Mouse (Mus musculus): ENCODE measurements at regions not wholly inside any gene's neighbourhood (a gene's known extent, or its start where the extent isn't known, plus 50 kb on each side); places are given as distances from the start of the nearest gene placed in this dataset.

DNA sequence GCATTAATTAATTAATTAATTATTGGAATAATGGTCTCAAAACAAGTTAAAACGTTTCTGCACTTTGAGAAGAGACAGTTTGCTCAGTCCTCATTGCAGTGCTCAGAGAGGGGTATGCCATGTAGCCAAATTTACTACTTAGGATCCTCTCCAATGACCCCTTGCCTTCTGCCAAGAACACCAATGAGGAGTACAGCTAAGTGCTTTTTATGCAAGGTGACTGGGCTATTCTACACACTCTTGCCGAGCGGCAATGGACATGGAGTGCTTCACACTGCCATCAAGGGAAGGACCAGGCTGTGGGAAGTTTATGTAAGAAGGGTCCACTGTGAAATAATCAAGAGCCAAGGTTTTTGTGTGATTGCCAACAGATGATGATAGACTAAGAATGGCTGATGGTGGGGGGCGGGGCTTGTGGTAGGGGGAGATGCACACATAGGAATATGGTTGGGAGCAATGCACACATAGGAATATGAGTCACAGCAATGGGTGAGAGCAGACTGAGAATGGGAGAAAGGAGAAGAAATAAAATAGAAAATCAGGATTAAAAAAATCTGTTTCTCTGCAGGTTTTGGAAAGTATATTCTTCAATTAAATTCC lies 70.9 kb upstream of the Adgrl4 start:
- DNase-seq = no peak

DNA sequence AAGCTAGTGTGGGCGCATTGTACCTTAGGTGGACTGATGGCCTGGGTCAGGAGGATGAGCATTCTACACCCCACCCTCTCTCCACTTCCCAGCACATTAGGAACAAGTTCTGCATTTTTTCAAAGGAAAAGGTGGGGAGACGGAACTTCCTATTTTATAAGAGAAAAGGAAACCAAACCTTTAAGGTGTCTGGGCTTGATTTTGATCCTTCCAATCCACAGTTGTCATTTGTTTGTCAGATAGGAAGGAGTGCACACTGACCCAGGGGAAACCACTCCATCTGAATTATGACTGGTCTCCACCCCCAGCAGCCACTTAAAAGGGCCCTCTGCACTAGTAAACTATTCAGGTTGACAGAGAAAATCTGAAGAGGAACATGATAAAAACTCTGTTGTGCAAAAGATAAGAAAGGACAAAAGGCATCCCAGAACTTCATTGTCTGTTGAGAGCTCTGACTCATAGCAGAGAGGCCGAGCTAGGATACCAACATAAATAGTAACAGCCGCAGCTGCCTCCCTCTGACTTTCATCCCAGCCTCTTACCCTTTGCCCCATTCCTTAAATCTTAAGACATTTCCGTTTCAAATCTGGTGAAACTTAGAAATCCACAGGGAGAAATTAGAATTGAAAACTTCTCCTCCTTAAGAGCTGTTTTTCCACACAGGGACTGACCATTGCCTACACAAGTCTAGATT lies 54.2 kb upstream of the Adgrl4 start:
- DNase-seq = peak; percentile 90

DNA sequence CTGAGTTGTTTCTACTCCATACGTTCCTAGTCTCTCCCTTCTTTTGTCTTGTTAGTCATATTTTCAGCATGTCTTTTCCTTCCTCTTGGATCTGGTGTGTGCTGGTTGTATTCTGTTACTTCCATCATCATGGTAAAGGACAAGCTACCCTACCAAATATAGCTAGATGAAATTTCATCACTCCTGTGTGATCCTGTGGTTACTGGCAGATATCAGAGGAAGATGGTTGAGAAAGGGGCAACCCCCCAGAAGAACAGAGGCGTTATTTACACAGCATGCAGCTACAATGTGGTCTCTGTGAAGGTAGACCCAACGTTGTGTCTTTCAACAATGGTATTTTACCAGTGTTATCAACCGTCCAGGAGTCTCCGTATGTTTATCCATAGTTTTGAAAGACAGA lies 52.8 kb upstream of the Adgrl4 start:
- no peak for DNase-seq

DNA sequence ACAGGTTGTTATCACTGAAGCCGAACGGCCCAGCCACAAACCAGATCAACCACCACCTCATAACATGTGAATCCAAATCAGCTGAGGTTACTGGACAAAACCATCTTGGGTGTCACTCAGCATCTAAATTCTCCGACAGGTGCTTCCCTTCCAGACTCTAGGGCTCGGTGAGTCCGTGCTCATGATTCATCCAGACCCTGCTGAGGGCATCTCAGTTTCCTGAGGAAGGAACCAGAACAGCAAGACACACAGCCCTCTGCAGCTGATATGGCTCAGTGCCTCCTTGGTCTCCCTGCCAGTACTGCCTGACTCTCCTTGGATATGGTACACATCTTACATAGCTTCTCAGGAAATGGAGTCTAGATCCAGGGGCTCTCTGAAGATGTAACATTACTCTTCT lies 51.6 kb upstream of the Adgrl4 start:
- DNase-seq = peak; percentile 80
